Mouse (Mus musculus): ENCODE measurements around the gene Cxcr5.

- TF ChIP-seq FLI1 (IDR thresholded peaks at IDR 0.05; ENCODE audit: low read length) (no peak), GATA1 (IDR thresholded peaks at IDR 0.05; ENCODE audit: borderline replicate concordance, low read length) (no peak)
Observed at GRCm38 (mm10) chr9:44567338-44568082, 5.8 kb upstream of the Cxcr5 start.

Data from megakaryocyte, embryonic 14.5 days (primary cell).